Mouse (Mus musculus): Measurements from ENCODE around the gene Ring1. TPM values are rescaled to one million over a fixed set of nuclear protein-coding genes. Genes with fewer than 3 reads are reported as not detected.

Gene Ring1
- polyA plus RNA-seq, 1 experiment from 2014 or later = 20.4 TPM

GRCm38 (mm10) chr17:34029890-34030595 is 5.6 kb upstream of the Ring1 start:
- Histone ChIP-seq H3K9ac (replicated peaks; ENCODE audit: low read depth, low read length) (peak overlapping the region; percentile 86), H3K4me1 (replicated peaks; ENCODE audit: control insufficient read depth, insufficient read depth, low read length) (peaks cover 62% of the 10 kb centered on the region), H3K27ac (ENCODE audit: low read length) (no peak overlapping the region), H3K4me2 (ENCODE audit: low read length) (peak overlapping the region; percentile 99), H3K4me3 (replicated peaks; ENCODE audit: low read length) (peak overlapping the region; percentile 81), H3K9me3 (ENCODE audit: control insufficient read depth, low read length) (no peaks in the 10 kb centered on the region), H3K27me3 (replicated peaks; ENCODE audit: control insufficient read depth, insufficient read depth, low read length) (no peaks in the 10 kb centered on the region), H3K36me3 (ENCODE audit: control insufficient read depth, insufficient read depth) (peaks cover 6% of the 10 kb centered on the region)
- WGBS = 73% methylated on average over 21 of the region's 21 CpGs
- ATAC-seq = no peak

GRCm38 (mm10) chr17:34029150-34029889 is 4.8 kb upstream of the Ring1 start:
- Histone ChIP-seq H3K9me3 (ENCODE audit: control insufficient read depth, low read length) (no peaks in the 10 kb centered on the region), H3K27ac (ENCODE audit: low read length) (no peak overlapping the region), H3K9ac (replicated peaks; ENCODE audit: low read depth, low read length) (no peak overlapping the region), H3K4me3 (replicated peaks; ENCODE audit: low read length) (no peak overlapping the region), H3K4me2 (ENCODE audit: low read length) (no peak overlapping the region), H3K36me3 (ENCODE audit: control insufficient read depth, insufficient read depth) (peaks cover 6% of the 10 kb centered on the region), H3K4me1 (replicated peaks; ENCODE audit: control insufficient read depth, insufficient read depth, low read length) (peaks cover 63% of the 10 kb centered on the region), H3K27me3 (replicated peaks; ENCODE audit: control insufficient read depth, insufficient read depth, low read length) (no peaks in the 10 kb centered on the region)
- WGBS = 86% methylated on average over 18 of the region's 18 CpGs
- ATAC-seq = no peak

GRCm38 (mm10) chr17:34028501-34029149 is 4.1 kb upstream of the Ring1 start:
- no peak for ATAC-seq
- H3K9ac ChIP-seq (replicated peaks; ENCODE audit: low read depth, low read length) = no peak overlapping the region
- no peak overlapping the region for H3K4me3 ChIP-seq (replicated peaks; ENCODE audit: low read length)
- peaks cover 68% of the 10 kb centered on the region for H3K4me1 ChIP-seq (replicated peaks; ENCODE audit: control insufficient read depth, insufficient read depth, low read length)
- peak overlapping the region; percentile 39 for H3K27ac ChIP-seq (ENCODE audit: low read length)
- H3K36me3 ChIP-seq (ENCODE audit: control insufficient read depth, insufficient read depth) = peaks cover 6% of the 10 kb centered on the region
- H3K9me3 ChIP-seq (ENCODE audit: control insufficient read depth, low read length) = no peaks in the 10 kb centered on the region
- H3K27me3 ChIP-seq (replicated peaks; ENCODE audit: control insufficient read depth, insufficient read depth, low read length) = no peaks in the 10 kb centered on the region
- H3K4me2 ChIP-seq (ENCODE audit: low read length) = peak overlapping the region; percentile 87
- WGBS = 39% methylated on average over 17 of the region's 17 CpGs

GRCm38 (mm10) chr17:34027656-34028223 is 3.3 kb upstream of the Ring1 start, which contains the start of gene H2-Ke6:
Gene H2-Ke6 (minus strand): TSS chr17:34028060.
- Histone ChIP-seq H3K36me3 (ENCODE audit: control insufficient read depth, insufficient read depth) (peaks cover 6% of the 10 kb centered on the region), H3K9me3 (ENCODE audit: control insufficient read depth, low read length) (no peaks in the 10 kb centered on the region), H3K27ac (ENCODE audit: low read length) (peak within 1 kb of the TSS; percentile 70), H3K27me3 (replicated peaks; ENCODE audit: control insufficient read depth, insufficient read depth, low read length) (no peaks in the 10 kb centered on the region), H3K4me3 (replicated peaks; ENCODE audit: low read length) (peak within 1 kb of the TSS; percentile 68), H3K4me1 (replicated peaks; ENCODE audit: control insufficient read depth, insufficient read depth, low read length) (peaks cover 66% of the 10 kb centered on the region), H3K9ac (replicated peaks; ENCODE audit: low read depth, low read length) (peak within 1 kb of the TSS; percentile 73), H3K4me2 (ENCODE audit: low read length) (peak within 1 kb of the TSS; percentile 87)
- 0% methylated on average over 47 of the region's 49 CpGs for WGBS
- peak; percentile 74 for ATAC-seq

- H3K9ac ChIP-seq (replicated peaks; ENCODE audit: low read depth, low read length) = peak overlapping the region; percentile 73
- ATAC-seq = no peak
- 2% methylated on average over 31 of the region's 36 CpGs for WGBS
- peak overlapping the region; percentile 87 for H3K4me2 ChIP-seq (ENCODE audit: low read length)
- H3K27ac ChIP-seq (ENCODE audit: low read length) = peak overlapping the region; percentile 70
- H3K9me3 ChIP-seq (ENCODE audit: control insufficient read depth, low read length) = no peaks in the 10 kb centered on the region
- peak overlapping the region; percentile 68 for H3K4me3 ChIP-seq (replicated peaks; ENCODE audit: low read length)
- peaks cover 61% of the 10 kb centered on the region for H3K4me1 ChIP-seq (replicated peaks; ENCODE audit: control insufficient read depth, insufficient read depth, low read length)
- no peaks in the 10 kb centered on the region for H3K27me3 ChIP-seq (replicated peaks; ENCODE audit: control insufficient read depth, insufficient read depth, low read length)
- peaks cover 6% of the 10 kb centered on the region for H3K36me3 ChIP-seq (ENCODE audit: control insufficient read depth, insufficient read depth)
Measured at GRCm38 (mm10) chr17:34026917-34027655, 2.6 kb upstream of the Ring1 start.

- peaks cover 61% of the 10 kb centered on the region for H3K4me1 ChIP-seq (replicated peaks; ENCODE audit: control insufficient read depth, insufficient read depth, low read length)
- no peaks in the 10 kb centered on the region for H3K27me3 ChIP-seq (replicated peaks; ENCODE audit: control insufficient read depth, insufficient read depth, low read length)
- no peak overlapping the region for H3K9ac ChIP-seq (replicated peaks; ENCODE audit: low read depth, low read length)
- 8% methylated on average over 2 of the region's 2 CpGs for WGBS
- ATAC-seq = no peak
- no peak overlapping the region for H3K4me3 ChIP-seq (replicated peaks; ENCODE audit: low read length)
- peak overlapping the region; percentile 87 for H3K4me2 ChIP-seq (ENCODE audit: low read length)
- peak overlapping the region; percentile 97 for H3K27ac ChIP-seq (ENCODE audit: low read length)
- H3K36me3 ChIP-seq (ENCODE audit: control insufficient read depth, insufficient read depth) = peaks cover 8% of the 10 kb centered on the region
- H3K9me3 ChIP-seq (ENCODE audit: control insufficient read depth, low read length) = no peaks in the 10 kb centered on the region
Measured at GRCm38 (mm10) chr17:34026221-34026620, 1.7 kb upstream of the Ring1 start.

- peak; percentile 12 for ATAC-seq
- Histone ChIP-seq H3K36me3 (ENCODE audit: control insufficient read depth, insufficient read depth) (peaks cover 8% of the 10 kb centered on the region), H3K9ac (replicated peaks; ENCODE audit: low read depth, low read length) (peak overlapping the region; percentile 79), H3K9me3 (ENCODE audit: control insufficient read depth, low read length) (no peaks in the 10 kb centered on the region), H3K4me1 (replicated peaks; ENCODE audit: control insufficient read depth, insufficient read depth, low read length) (peaks cover 59% of the 10 kb centered on the region), H3K27me3 (replicated peaks; ENCODE audit: control insufficient read depth, insufficient read depth, low read length) (no peaks in the 10 kb centered on the region), H3K4me2 (ENCODE audit: low read length) (peak overlapping the region; percentile 87), H3K27ac (ENCODE audit: low read length) (peak overlapping the region; percentile 97), H3K4me3 (replicated peaks; ENCODE audit: low read length) (peak overlapping the region; percentile 69)
- WGBS = 5% methylated on average over 7 of the region's 7 CpGs
Measured at GRCm38 (mm10) chr17:34025756-34026151, 1.3 kb upstream of the Ring1 start.

GRCm38 (mm10) chr17:34024861-34025755 is 628 bp upstream of the Ring1 start:
- Histone ChIP-seq H3K9ac (replicated peaks; ENCODE audit: low read depth, low read length) (peak overlapping the region; percentile 79), H3K4me1 (replicated peaks; ENCODE audit: control insufficient read depth, insufficient read depth, low read length) (peaks cover 52% of the 10 kb centered on the region), H3K27me3 (replicated peaks; ENCODE audit: control insufficient read depth, insufficient read depth, low read length) (no peaks in the 10 kb centered on the region), H3K4me3 (replicated peaks; ENCODE audit: low read length) (peak overlapping the region; percentile 69), H3K36me3 (ENCODE audit: control insufficient read depth, insufficient read depth) (peaks cover 8% of the 10 kb centered on the region), H3K9me3 (ENCODE audit: control insufficient read depth, low read length) (no peaks in the 10 kb centered on the region), H3K27ac (ENCODE audit: low read length) (peak overlapping the region; percentile 97), H3K4me2 (ENCODE audit: low read length) (peak overlapping the region; percentile 87)
- no peak; the same call in 1 of the 2 replicates for ATAC-seq
- under 1% methylated on average over 55 of the region's 57 CpGs for WGBS

Data from forebrain, embryonic 16.5 days (tissue).